Comparison of ENCODE assay signal across 1 mouse cellular context in the genomic region with DNA sequence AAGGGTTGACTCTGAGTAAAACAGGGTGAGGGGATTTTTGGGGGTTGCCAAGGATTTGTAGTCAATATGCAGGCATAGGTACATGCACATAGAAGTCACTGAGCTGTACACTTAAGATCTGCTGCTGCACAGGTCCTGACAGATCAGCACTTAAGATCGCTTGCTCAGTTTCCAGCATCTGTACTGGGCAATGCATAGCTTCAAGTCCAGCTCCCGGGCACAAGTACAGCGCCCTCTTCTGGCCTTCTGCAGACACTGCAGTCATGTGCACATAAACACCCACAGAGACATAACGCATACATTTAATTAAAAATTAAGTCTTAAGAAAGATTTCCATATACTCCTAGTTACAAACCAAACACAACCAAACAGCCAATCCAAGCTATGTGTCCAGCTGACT.
TF ChIP-seq lines count a peak whose summit lies in the region.

No protein-coding gene starts in this region.

TF ChIP-seq in MEL, 35 proteins besides CTCF, POLR2A, EP300 and RAD21:
- TF ChIP-seq POLR2AphosphoS5 (IDR thresholded peaks at IDR 0.05; ENCODE audit: borderline replicate concordance, low read depth, low read length): no peak
- no peak for TF ChIP-seq ZMIZ1 (IDR thresholded peaks at IDR 0.05; ENCODE audit: low read depth, low read length)
- TF ChIP-seq RCOR1 (IDR thresholded peaks at IDR 0.05; ENCODE audit: low read depth, low read length): no peak
- no peak for TF ChIP-seq SIN3A (IDR thresholded peaks at IDR 0.05; ENCODE audit: low read length)
- TF ChIP-seq TCF12 (IDR thresholded peaks at IDR 0.05; ENCODE audit: low read depth, low read length): no peak
- TF ChIP-seq USF2 (IDR thresholded peaks at IDR 0.05; ENCODE audit: borderline replicate concordance in 1 of 2, insufficient read depth in 1 of 2, low read depth in 1 of 2, low read length in 2 of 2): no peak
- TF ChIP-seq MYC (IDR thresholded peaks at IDR 0.05; ENCODE audit: low read depth, low read length): no peak
- no peak for TF ChIP-seq SMC3 (IDR thresholded peaks at IDR 0.05; ENCODE audit: low read depth, low read length)
- TF ChIP-seq GATA1 (IDR thresholded peaks at IDR 0.05; ENCODE audit: low read depth, low read length): no peak
TF ChIP-seq in MEL: peak in this region for 0.
